Mouse (Mus musculus): ENCODE data around the gene Itpkc. TPM values are rescaled to one million over a fixed set of nuclear protein-coding genes. Genes with fewer than 3 reads are reported as not detected.
"Not testable (repeated sequence)": the region's sequence is repeated elsewhere in the genome, so short reads cannot be mapped to it uniquely, and the experiment has no call there.

The Itpkc gene
- 1 to 10 TPM; 3.5 to 4.6 (median 3.7) TPM for total RNA-seq (2022)

GRCm38 (mm10) chr7:27228281-27228821 lies at the start of gene Itpkc:
TSS of gene Itpkc (minus strand) at chr7:27228661.
- peak; percentile 80 to 84 for DNase-seq (ENCODE audit: low spot score in 2 of 2)

GRCm38 (mm10) chr7:27277191-27277590 lies 48.7 kb upstream of the Itpkc start:
- DNase-seq (ENCODE audit: low spot score in 2 of 2), result no peak

GRCm38 (mm10) chr7:27276021-27276420 lies 47.6 kb upstream of the Itpkc start:
- no peak for DNase-seq (ENCODE audit: low spot score in 2 of 2)

GRCm38 (mm10) chr7:27274916-27275315 lies 46.5 kb upstream of the Itpkc start:
- no peak for DNase-seq (ENCODE audit: low spot score in 2 of 2)

GRCm38 (mm10) chr7:27273739-27274351 lies 45.4 kb upstream of the Itpkc start:
- DNase-seq (ENCODE audit: low spot score in 2 of 2), result no peak

- DNase-seq (ENCODE audit: low spot score in 2 of 2), result no peak
These were observed 43.0 kb upstream of the Itpkc start for GRCm38 (mm10) chr7:27271423-27271822.

- DNase-seq (ENCODE audit: low spot score in 2 of 2), result no peak
These were observed 38.2 kb upstream of the Itpkc start for GRCm38 (mm10) chr7:27266515-27267128.

DNA sequence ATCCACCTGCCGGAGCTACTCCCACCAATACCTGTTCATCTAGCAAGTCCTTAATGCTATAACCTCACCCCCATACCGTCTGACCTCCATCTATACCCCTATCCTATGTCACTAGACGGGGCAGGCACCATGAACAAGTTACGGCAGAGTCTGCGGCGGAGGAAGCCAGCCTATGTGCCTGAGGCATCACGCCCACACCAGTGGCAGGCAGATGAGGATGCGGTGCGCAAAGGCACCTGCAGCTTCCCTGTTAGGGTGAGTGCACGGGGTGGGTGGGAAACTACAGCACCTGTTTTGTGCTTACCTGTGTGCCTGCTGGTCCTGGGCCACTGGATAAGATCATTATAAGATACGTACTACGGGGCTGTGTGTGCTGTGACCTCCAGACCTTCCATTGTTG lies 36.3 kb upstream of the Itpkc start:
- no peak for DNase-seq (ENCODE audit: low spot score in 2 of 2)

- DNase-seq (ENCODE audit: low spot score in 2 of 2), result no peak
These were observed 33.4 kb upstream of the Itpkc start for GRCm38 (mm10) chr7:27261888-27262287.

DNA sequence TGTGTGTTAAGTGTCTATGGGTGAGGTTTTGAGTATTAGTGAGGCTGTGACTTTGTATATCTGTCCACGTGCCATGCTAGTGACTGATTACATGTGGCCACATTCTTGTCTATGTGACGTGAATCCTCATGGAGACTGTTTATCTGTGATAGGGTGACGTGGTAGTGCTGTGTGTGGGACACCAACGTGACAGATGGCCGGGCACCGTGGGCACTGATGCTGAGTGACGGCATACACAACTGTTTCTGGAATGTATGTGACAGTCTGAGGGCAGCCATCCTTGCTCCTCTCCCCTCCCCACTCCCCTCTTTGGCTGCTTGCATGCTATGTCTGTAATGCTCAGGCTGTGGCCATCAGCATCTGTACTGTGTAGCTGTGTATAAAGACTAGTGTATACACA lies 32.4 kb upstream of the Itpkc start:
- DNase-seq (ENCODE audit: low spot score in 2 of 2), result no peak

- DNase-seq (ENCODE audit: low spot score in 2 of 2), result no peak
These were observed 31.3 kb upstream of the Itpkc start for GRCm38 (mm10) chr7:27259771-27260170.

GRCm38 (mm10) chr7:27259271-27259721 lies 30.8 kb upstream of the Itpkc start:
- no peak for DNase-seq (ENCODE audit: low spot score in 2 of 2)

DNA sequence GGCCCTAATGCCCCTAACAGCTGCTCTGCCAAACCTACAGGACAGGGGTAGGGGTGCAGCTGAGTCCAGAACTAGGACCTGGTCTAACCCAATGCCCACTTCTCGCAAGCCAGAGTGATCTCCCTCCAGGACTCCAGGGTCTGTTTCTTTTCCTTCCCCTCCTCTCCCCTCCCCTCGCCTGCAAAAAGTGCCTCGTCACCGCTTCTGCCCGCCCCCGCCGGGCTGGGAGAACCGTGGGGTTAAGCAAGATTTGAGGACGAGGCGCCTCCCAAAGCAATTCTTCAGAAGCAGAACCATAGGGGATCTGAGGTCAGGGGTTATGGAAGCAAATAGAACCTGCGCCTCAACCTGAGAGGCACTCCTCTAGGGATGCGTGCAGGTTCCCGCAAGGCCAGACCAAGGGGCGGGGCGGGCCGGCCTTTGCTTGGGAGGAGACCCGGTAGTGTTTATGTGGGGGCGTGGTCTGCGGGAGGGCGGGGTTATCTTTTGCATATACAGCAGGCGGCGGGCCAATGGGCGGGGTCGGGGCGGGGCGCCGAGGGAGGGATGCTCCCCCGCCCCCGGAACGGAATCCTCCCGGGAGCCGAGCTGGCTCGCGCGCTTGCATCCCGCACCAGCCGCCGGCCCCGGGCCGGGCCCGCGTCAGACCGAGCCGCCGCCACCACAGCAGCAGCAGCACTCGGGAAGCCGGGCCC lies 29.9 kb upstream of the Itpkc start, which contains the start of gene Numbl:
TSS of gene Numbl (plus strand) at position 229 of the 695 bp plus-strand sequence.
- peak; percentile 94 for DNase-seq (ENCODE audit: low spot score in 2 of 2)

- DNase-seq (ENCODE audit: low spot score in 2 of 2), result no peak
These were observed 29.4 kb upstream of the Itpkc start for GRCm38 (mm10) chr7:27257852-27258204.

- DNase-seq (ENCODE audit: low spot score in 2 of 2), result peak in 1 of 2 experiments; percentile 39
These were observed 28.8 kb upstream of the Itpkc start for GRCm38 (mm10) chr7:27257046-27257851.

GRCm38 (mm10) chr7:27255721-27256120 lies 27.3 kb upstream of the Itpkc start:
- DNase-seq (ENCODE audit: low spot score in 2 of 2), result no peak

- DNase-seq (ENCODE audit: low spot score in 2 of 2), result no peak
These were observed 23.5 kb upstream of the Itpkc start for GRCm38 (mm10) chr7:27251946-27252345.

DNA sequence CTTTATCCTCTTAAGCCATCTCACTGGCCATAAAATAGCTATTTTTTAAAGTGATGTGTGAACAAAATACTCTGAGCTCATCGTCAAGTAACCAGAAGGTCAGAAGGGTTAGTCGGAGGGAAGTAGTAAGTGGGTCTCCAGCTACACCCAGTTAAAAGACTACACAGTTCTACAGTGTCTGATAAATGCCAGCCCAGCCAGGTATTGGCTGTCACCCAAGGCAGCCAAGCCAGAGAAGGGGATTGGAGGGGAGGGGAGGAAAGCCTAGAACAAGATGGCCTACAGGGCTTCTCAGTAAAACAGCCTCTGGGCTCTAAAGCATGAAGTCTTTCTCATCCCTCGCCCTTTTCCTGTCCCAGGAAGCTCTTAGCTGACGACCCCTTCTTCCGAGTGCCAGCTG lies 21.5 kb upstream of the Itpkc start:
- no peak for DNase-seq (ENCODE audit: low spot score in 2 of 2)

- no peak for DNase-seq (ENCODE audit: low spot score in 2 of 2)
These were observed 20.7 kb upstream of the Itpkc start for GRCm38 (mm10) chr7:27249146-27249545.

- DNase-seq (ENCODE audit: low spot score in 2 of 2), result not testable (repeated sequence)
These were observed 15.6 kb upstream of the Itpkc start for GRCm38 (mm10) chr7:27244088-27244487.

- peak; percentile 56 to 74 for DNase-seq (ENCODE audit: low spot score in 2 of 2)
These were observed 14.8 kb upstream of the Itpkc start for GRCm38 (mm10) chr7:27243211-27243610.
